Mouse (Mus musculus) forebrain, postnatal 0 days (tissue): ENCODE results near the gene Slc16a5. TPM values are rescaled to one million over a fixed set of nuclear protein-coding genes. Genes with fewer than 3 reads are reported as not detected.

Experiments used
- ATAC-seq: fragments of 200-750 bp; cut with Nextera tagmentation; 2 replicates; pipeline ENCODE4 v1.8.0; 2017; ENCODE audit warnings: mild to moderate bottlenecking, moderate library complexity
- DNase-seq: peaks from one replicate; pipeline ENCODE4 v3.0.0-alpha.2; 2015
- H3K27ac ChIP-seq: fragments of 300-500 bp; sonication (generic); 2 replicates; pipeline ENCODE4 v1.5.1; 2014; ENCODE audit warnings: low read depth, mild to moderate bottlenecking, antibody characterized with exemption, low read length, moderate library complexity, mixed read lengths
- H3K27me3 ChIP-seq: fragments of 300-500 bp; sonication (generic); 2 replicates; pipeline ENCODE4 v1.6.1; 2014; ENCODE audit warnings: mild to moderate bottlenecking, low read length, mixed read lengths; ENCODE audit not compliant: insufficient read depth
- H3K36me3 ChIP-seq: fragments of 300-500 bp; sonication (generic); 2 replicates; pipeline ENCODE4 v1.6.1; 2014; ENCODE audit warnings: mild to moderate bottlenecking, moderate library complexity; ENCODE audit not compliant: insufficient read depth
- H3K4me1 ChIP-seq: fragments of 300-500 bp; sonication (generic); 2 replicates; pipeline ENCODE4 v1.6.1; 2014; ENCODE audit warnings: antibody characterized with exemption; ENCODE audit not compliant: insufficient read depth
- H3K4me2 ChIP-seq: fragments of 300-500 bp; sonication (generic); 2 replicates; pipeline ENCODE4 v1.6.1; 2014; ENCODE audit warnings: low read depth, mild to moderate bottlenecking, moderate library complexity
- H3K4me3 ChIP-seq: fragments of 300-500 bp; sonication (generic); 2 replicates; pipeline ENCODE4 v1.5.1; 2014; ENCODE audit warnings: low read depth, low read length, mixed read lengths
- H3K9ac ChIP-seq: fragments of 300-500 bp; sonication (generic); 2 replicates; pipeline ENCODE4 v1.6.1; 2014; ENCODE audit warnings: mild to moderate bottlenecking
- H3K9me3 ChIP-seq: fragments of 300-500 bp; sonication (generic); 2 replicates; pipeline ENCODE4 v1.6.1; 2016; ENCODE audit warnings: low read length
- CTCF ChIP-seq: sonication (generic); IDR thresholded peaks from 2 replicates; pipeline ENCODE4 v1.5.1; 2016; ENCODE audit warnings: antibody characterized with exemption, control low read depth, low read depth
- WGBS: fragments of 180-500 bp; shearing (Covaris S2); extraction: QIAGEN DNeasy Blood & Tissue Kit; methylation state at CpG from one replicate; pipeline ENCODE4 v1.1.7; 2014; 5-methylcytosine and 5-hydroxymethylcytosine counted together
- polyA plus RNA-seq: library from polyadenylated mRNA; unstranded; fragments of >200 nt; fragmentation: Nextera tagmentation; extraction: Ambion mirVana; gene quantifications from 2 replicates; pipeline ENCODE4 v1.2.1, GENCODE M21; 2015
- total RNA-seq: library from RNA; depleted of rRNA; stranded (reverse); fragments of >200 nt; gene quantifications from 2 replicates; pipeline ENCODE4 v1.2.3, GENCODE M21; 2014

The Slc16a5 gene
- total and polyA plus RNA-seq, 2 experiments from 2014 or later: 0.07 TPM; not detected in 1

GRCm38 (mm10) chr11:115435596-115436337 lies 26.5 kb upstream of the Slc16a5 start:
- H3K27ac ChIP-seq: no peak overlapping the region
- peak overlapping the region; percentile 18 for H3K4me3 ChIP-seq
- peak overlapping the region; percentile 48 for H3K4me2 ChIP-seq
- 5% methylated on average over 31 of the region's 31 CpGs for WGBS
- peak; percentile 65 for DNase-seq
- ATAC-seq: peak; percentile 76
- peaks cover 22% of the 10 kb centered on the region for H3K36me3 ChIP-seq
- no peak for TF ChIP-seq CTCF
- peak overlapping the region; percentile 42 for H3K9ac ChIP-seq
- no peaks in the 10 kb centered on the region for H3K9me3 ChIP-seq
- H3K4me1 ChIP-seq: peaks cover 5% of the 10 kb centered on the region; the same call in 1 of the 2 replicates
- H3K27me3 ChIP-seq: no peaks in the 10 kb centered on the region

- H3K27me3 ChIP-seq: no peaks in the 10 kb centered on the region
- ATAC-seq (no peak), DNase-seq (no peak)
- H3K4me3 ChIP-seq: no peak overlapping the region
- no peak overlapping the region for H3K4me2 ChIP-seq
- no peaks in the 10 kb centered on the region for H3K9me3 ChIP-seq
- H3K36me3 ChIP-seq: peaks cover 4% of the 10 kb centered on the region; the same call in 1 of the 2 replicates
- no peak for TF ChIP-seq CTCF
- H3K9ac ChIP-seq: no peak overlapping the region
- H3K27ac ChIP-seq: no peak overlapping the region
- peaks cover 5% of the 10 kb centered on the region; the same call in 1 of the 2 replicates for H3K4me1 ChIP-seq
- 77% methylated on average over 5 of the region's 5 CpGs for WGBS
Measured at GRCm38 (mm10) chr11:115437571-115438122, 24.6 kb upstream of the Slc16a5 start.

GRCm38 (mm10) chr11:115439326-115439725 lies 22.9 kb upstream of the Slc16a5 start:
- Histone ChIP-seq H3K36me3 (no peaks in the 10 kb centered on the region), H3K4me1 (peaks cover 5% of the 10 kb centered on the region; the same call in 1 of the 2 replicates), H3K27me3 (no peaks in the 10 kb centered on the region), H3K4me3 (no peak overlapping the region), H3K4me2 (no peak overlapping the region), H3K9ac (no peak overlapping the region), H3K27ac (no peak overlapping the region), H3K9me3 (no peaks in the 10 kb centered on the region)
- no peak for TF ChIP-seq CTCF
- no peak for DNase-seq
- no peak for ATAC-seq
- 88% methylated on average over 3 of the region's 3 CpGs for WGBS

GRCm38 (mm10) chr11:115439906-115440595 lies 22.2 kb upstream of the Slc16a5 start, which contains the start of gene Trim80:
Trim80 (plus strand) TSS chr11:115440545.
- Histone ChIP-seq H3K36me3 (no peaks in the 10 kb centered on the region), H3K4me1 (peaks cover 5% of the 10 kb centered on the region; the same call in 1 of the 2 replicates), H3K9me3 (no peaks in the 10 kb centered on the region), H3K4me2 (no peak within 1 kb of the TSS), H3K4me3 (no peak within 1 kb of the TSS), H3K9ac (no peak within 1 kb of the TSS), H3K27ac (no peak within 1 kb of the TSS), H3K27me3 (no peaks in the 10 kb centered on the region)
- TF ChIP-seq CTCF: peak; percentile 37
- ATAC-seq (no peak), DNase-seq (no peak)
- 97% methylated on average over 9 of the region's 9 CpGs for WGBS

- H3K27ac ChIP-seq: no peak overlapping the region
- no peak overlapping the region for H3K4me3 ChIP-seq
- H3K9me3 ChIP-seq: no peaks in the 10 kb centered on the region
- no peak overlapping the region for H3K9ac ChIP-seq
- TF ChIP-seq CTCF: no peak
- no peak overlapping the region for H3K4me2 ChIP-seq
- no peaks in the 10 kb centered on the region for H3K4me1 ChIP-seq
- ATAC-seq (no peak), DNase-seq (no peak)
- H3K36me3 ChIP-seq: no peaks in the 10 kb centered on the region
- H3K27me3 ChIP-seq: no peaks in the 10 kb centered on the region
- WGBS: 56% methylated on average over 15 of the region's 15 CpGs
Measured at GRCm38 (mm10) chr11:115441417-115441816, 20.9 kb upstream of the Slc16a5 start.

- H3K27me3 ChIP-seq: no peaks in the 10 kb centered on the region
- WGBS: 87% methylated on average over 3 of the region's 3 CpGs
- no peak overlapping the region for H3K9ac ChIP-seq
Measured at GRCm38 (mm10) chr11:115446906-115447305, 15.4 kb upstream of the Slc16a5 start.

More at GRCm38 (mm10) chr11:115446906-115447305, 15.4 kb upstream of the Slc16a5 start:
- no peak for TF ChIP-seq CTCF
- Histone ChIP-seq H3K4me1 (no peaks in the 10 kb centered on the region), H3K4me3 (no peak overlapping the region), H3K9me3 (no peaks in the 10 kb centered on the region), H3K4me2 (no peak overlapping the region), H3K36me3 (no peaks in the 10 kb centered on the region), H3K27ac (no peak overlapping the region)
- no peak for DNase-seq
- ATAC-seq: no peak
